Mouse (Mus musculus) hindbrain, embryonic 12.5 days (tissue): Measurements from ENCODE around the gene Abr. TPM values are rescaled to one million over a fixed set of nuclear protein-coding genes. Genes with fewer than 3 reads are reported as not detected.

Source experiments
- ATAC-seq: fragments of 200-750 bp; cut with Nextera tagmentation; 2 replicates; pipeline ENCODE4 v1.8.0; 2017; ENCODE audit warnings: moderate TSS enrichment; ENCODE audit not compliant: low FRiP score
- H3K27ac ChIP-seq: fragments of 300-500 bp; sonication (generic); 2 replicates; pipeline ENCODE4 v1.5.1; 2016; ENCODE audit warnings: mild to moderate bottlenecking
- H3K27me3 ChIP-seq: fragments of 300-500 bp; sonication (generic); 2 replicates; pipeline ENCODE4 v1.6.1; 2016; ENCODE audit warnings: mild to moderate bottlenecking
- H3K36me3 ChIP-seq: fragments of 300-500 bp; sonication (generic); 2 replicates; pipeline ENCODE4 v1.6.1; 2016; ENCODE audit warnings: mild to moderate bottlenecking
- H3K4me1 ChIP-seq: fragments of 300-500 bp; sonication (generic); 2 replicates; pipeline ENCODE4 v1.6.1; 2016
- H3K4me2 ChIP-seq: fragments of 300-500 bp; sonication (generic); replicated peaks from 2 replicates; pipeline ENCODE4 v1.6.1; 2016; ENCODE audit warnings: mild to moderate bottlenecking
- H3K4me3 ChIP-seq: fragments of 300-500 bp; sonication (generic); 2 replicates; pipeline ENCODE4 v1.5.1; 2016; ENCODE audit warnings: mild to moderate bottlenecking
- H3K9ac ChIP-seq: fragments of 300-500 bp; sonication (generic); 2 replicates; pipeline ENCODE4 v1.6.1; 2016; ENCODE audit warnings: mild to moderate bottlenecking, moderate library complexity
- H3K9me3 ChIP-seq: fragments of 300-500 bp; sonication (generic); replicated peaks from 2 replicates; pipeline ENCODE4 v1.6.1; 2016; ENCODE audit warnings: mild to moderate bottlenecking
- WGBS: fragments of 180-500 bp; shearing (Covaris S2); methylation state at CpG from one replicate; pipeline ENCODE4 v1.1.7; 2016; 5-methylcytosine and 5-hydroxymethylcytosine counted together
- polyA plus RNA-seq: library from polyadenylated mRNA; unstranded; fragments of >200 nt; fragmentation: Nextera tagmentation; extraction: Ambion mirVana; gene quantifications from 2 replicates; pipeline ENCODE4 v1.2.1, GENCODE M21; 2016

The Abr gene
- polyA plus RNA-seq, 1 experiment from 2014 or later: 85.3 TPM

DNA sequence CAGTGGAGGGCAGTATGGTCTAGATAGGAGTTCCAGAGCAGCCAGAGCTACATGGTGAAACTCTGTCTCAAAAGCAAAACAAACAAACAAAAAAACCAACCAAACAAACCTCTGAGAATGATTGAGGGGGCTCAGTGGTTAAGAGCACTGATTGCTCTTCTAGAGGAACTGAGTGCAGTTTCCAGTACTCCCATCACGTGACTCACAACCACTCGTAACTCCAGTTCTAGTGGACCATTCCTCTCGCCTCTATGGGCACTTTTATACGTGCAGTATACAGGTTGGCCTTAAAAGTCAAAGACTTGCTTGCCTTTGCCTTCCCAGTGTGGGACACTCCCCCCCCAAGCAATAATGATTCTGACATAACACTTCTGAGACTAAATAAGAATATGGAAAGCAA lies 217.0 kb downstream of the Abr start:
- no peak overlapping the region for H3K27ac ChIP-seq
- H3K36me3 ChIP-seq: no peaks in the 10 kb centered on the region; the same call in 1 of the 2 replicates
- no peaks in the 10 kb centered on the region for H3K27me3 ChIP-seq
- H3K9me3 ChIP-seq: no peaks in the 10 kb centered on the region
- H3K4me2 ChIP-seq: no peak overlapping the region
- no peak for ATAC-seq
- H3K4me1 ChIP-seq: peaks cover 16% of the 10 kb centered on the region
- WGBS: 82% methylated on average over 4 of the region's 4 CpGs
- H3K4me3 ChIP-seq: no peak overlapping the region
- H3K9ac ChIP-seq: no peak overlapping the region

DNA sequence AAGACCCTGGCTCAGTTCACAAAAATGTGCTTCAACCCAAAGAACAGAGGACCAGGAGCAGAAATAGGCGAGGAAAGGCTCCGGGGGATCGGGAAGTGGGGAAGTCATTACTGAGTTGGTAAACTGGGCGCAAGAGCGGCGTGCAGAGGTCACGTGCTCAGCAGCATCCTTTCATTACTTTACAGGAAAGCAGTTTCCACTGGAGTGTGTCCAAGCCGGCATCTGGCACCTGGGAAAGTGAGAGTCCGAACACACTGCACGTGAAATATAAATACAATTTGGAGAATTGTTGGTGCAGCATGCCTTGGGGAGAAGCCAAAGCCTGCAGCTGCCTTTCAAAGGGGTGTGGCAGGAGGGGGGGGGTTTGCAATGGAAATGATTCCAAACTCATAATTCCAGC lies 220.7 kb downstream of the Abr start:
- Histone ChIP-seq H3K4me1 (peaks cover 11% of the 10 kb centered on the region), H3K4me2 (no peak overlapping the region), H3K27me3 (no peaks in the 10 kb centered on the region), H3K9ac (no peak overlapping the region), H3K9me3 (no peaks in the 10 kb centered on the region), H3K4me3 (no peak overlapping the region), H3K27ac (no peak overlapping the region), H3K36me3 (no peaks in the 10 kb centered on the region)
- ATAC-seq: no peak
- WGBS: 75% methylated on average over 10 of the region's 10 CpGs

DNA sequence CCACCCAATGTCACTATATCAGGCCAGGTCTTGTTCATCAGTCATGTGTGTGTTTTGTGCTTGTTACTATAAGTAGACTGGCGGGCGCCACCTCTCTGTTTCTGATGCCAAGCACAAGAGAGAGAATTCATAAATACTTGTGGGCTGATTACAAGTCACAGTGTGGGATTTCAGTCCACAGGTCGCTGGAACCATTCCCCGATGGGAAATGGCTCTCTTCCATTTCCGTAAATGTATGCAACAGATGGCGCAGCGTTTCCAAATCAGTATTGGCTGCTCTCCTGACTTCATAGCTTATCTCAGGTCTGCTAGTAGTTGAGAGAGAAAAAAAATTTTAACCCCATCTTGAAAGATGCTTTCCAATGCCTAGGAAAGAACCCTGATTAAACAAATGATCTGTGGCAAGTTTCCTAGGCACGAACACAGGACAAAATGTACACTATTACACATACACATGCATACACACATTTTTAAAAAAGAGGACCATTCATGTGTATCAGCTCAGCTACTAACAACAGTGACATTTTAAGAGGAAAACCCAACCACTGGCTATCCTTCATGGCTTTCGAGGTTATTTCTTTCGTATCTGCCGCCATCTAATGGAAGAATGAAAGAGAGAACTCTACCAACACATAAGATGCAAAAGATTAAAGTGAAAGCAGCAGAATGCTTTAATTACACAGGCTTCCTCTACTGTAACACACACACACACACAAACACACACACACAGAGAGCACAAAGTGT lies 222.4 kb downstream of the Abr start:
- Histone ChIP-seq H3K27me3 (no peaks in the 10 kb centered on the region), H3K36me3 (no peaks in the 10 kb centered on the region), H3K9ac (no peak overlapping the region; the same call in 1 of the 2 replicates), H3K4me2 (peak overlapping the region; percentile 87), H3K27ac (peak overlapping the region; percentile 18; the same call in 1 of the 2 replicates), H3K9me3 (no peaks in the 10 kb centered on the region), H3K4me3 (peak overlapping the region; percentile 90), H3K4me1 (peaks cover 12% of the 10 kb centered on the region)
- ATAC-seq: 0 out of 2 replicates have a peak, but pooled peaks have one; percentile 17
- WGBS: 15% methylated on average over 11 of the region's 11 CpGs

DNA sequence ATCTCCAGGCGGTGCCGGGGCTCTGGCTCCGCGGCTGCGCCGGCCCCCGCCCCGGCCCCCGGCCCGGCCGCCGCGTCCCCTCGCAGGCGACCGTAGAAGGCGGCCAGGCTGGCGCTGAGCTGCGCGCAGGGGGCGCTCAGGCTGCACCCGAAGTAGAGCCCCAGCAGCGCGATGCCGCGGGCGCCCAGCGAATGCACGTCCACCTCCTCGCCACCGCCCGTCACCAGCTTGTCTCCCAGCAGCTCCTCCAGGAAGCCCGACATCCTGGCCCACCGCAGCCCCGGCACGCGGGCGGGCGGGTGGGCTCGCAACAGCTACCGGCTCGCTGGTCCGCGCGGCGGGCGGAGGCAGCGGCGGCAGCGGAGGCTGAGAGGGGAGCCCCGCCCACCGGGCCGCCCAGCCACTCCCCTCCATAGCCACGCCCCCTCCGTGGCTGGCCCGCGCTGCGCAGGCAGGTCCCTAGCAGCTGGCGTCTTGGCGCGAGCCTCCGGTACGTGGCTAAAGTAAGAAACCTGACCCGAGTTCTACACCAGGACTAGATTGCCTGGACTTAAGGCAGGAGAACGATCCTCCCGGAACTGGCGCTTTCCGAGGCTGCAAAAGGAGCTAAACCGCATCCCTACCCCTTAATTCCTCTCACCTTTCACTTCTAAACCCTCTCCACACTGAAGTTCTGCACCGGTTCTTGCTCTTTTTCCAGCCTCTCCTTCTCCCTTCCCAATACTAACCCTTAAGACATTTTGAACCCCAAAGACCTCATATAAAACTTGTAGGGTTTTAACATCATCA lies 223.1 kb downstream of the Abr start, which contains the start of gene Nxn:
Gene Nxn, minus strand, starts transcription at position 343 of the 789 bp plus-strand sequence.
- no peaks in the 10 kb centered on the region for H3K36me3 ChIP-seq
- peak; percentile 84 for ATAC-seq
- no peaks in the 10 kb centered on the region for H3K9me3 ChIP-seq
- H3K4me3 ChIP-seq: peak within 1 kb of the TSS; percentile 90
- H3K9ac ChIP-seq: peak within 1 kb of the TSS; percentile 88
- H3K4me1 ChIP-seq: peaks cover 12% of the 10 kb centered on the region
- 1% methylated on average over 50 of the region's 70 CpGs for WGBS
- peak within 1 kb of the TSS; percentile 91 for H3K27ac ChIP-seq
- H3K27me3 ChIP-seq: no peaks in the 10 kb centered on the region
- peak within 1 kb of the TSS; percentile 87 for H3K4me2 ChIP-seq

DNA sequence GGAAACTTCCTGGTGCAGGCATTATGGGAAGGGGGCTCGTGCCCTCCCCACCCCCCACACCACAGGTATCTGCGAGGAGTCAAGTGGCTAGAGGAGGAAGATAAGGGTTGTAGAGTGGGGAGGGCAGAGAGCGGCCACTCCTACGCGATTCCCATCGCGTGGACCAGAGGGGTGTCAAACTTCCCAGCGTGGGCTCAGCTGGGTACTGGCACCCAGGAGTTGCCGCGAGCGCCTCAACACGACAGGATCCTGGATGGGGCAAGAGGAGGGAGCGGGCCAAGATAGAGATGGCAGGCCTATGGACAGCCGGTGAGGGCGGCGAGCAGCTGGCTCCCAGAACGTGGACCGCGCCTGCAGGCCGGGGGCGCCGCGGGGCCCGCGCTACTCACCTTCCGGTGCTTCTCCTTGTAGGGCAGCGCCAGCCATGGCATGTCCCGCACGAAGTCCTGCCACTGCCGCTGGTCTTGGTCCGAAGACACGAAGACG lies 223.8 kb downstream of the Abr start:
- peak; percentile 75 for ATAC-seq
- peaks cover 12% of the 10 kb centered on the region for H3K4me1 ChIP-seq
- under 1% methylated on average over 33 of the region's 33 CpGs for WGBS
- peak overlapping the region; percentile 91 for H3K27ac ChIP-seq
- peak overlapping the region; percentile 90 for H3K4me3 ChIP-seq
- H3K9me3 ChIP-seq: no peaks in the 10 kb centered on the region
- peak overlapping the region; percentile 88 for H3K9ac ChIP-seq
- peak overlapping the region; percentile 87 for H3K4me2 ChIP-seq
- H3K27me3 ChIP-seq: no peaks in the 10 kb centered on the region
- H3K36me3 ChIP-seq: no peaks in the 10 kb centered on the region

DNA sequence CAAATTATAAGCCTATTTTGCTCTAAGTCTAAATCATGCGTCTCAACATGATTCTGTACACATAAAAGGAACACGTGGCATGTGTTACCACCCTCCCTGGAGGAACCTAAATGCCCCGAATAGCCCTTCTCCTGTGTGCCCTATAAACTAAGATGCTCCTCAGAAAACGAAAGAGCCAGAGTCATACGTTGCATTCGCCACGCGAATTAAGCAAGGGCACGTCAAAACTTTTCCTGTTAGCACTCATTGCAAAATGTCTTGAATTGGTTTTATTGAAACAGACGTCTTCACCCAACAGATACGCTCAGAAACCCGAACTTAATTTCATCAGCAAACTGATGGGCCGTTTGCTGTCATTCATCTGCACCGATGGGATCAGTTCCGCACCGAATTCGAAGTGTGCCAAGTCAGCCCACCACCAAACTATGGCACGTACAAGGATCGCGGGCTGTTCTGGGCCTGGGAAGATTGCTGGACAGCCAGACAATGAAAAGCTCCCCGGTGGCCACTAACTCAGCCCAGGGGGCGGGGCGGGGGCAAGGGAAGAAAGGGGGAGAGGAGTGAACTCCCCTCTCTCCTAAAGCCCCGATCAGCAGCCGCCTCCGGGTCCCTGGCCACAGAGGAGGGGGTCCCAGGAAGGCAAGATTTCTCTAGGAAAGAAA lies 224.3 kb downstream of the Abr start:
- peak; percentile 52 for ATAC-seq
- H3K27ac ChIP-seq: peak overlapping the region; percentile 91
- H3K9me3 ChIP-seq: no peaks in the 10 kb centered on the region
- peaks cover 17% of the 10 kb centered on the region for H3K4me1 ChIP-seq
- H3K27me3 ChIP-seq: no peaks in the 10 kb centered on the region
- peak overlapping the region; percentile 90 for H3K4me3 ChIP-seq
- no peaks in the 10 kb centered on the region for H3K36me3 ChIP-seq
- peak overlapping the region; percentile 88 for H3K9ac ChIP-seq
- WGBS: under 1% methylated on average over 26 of the region's 26 CpGs
- peak overlapping the region; percentile 87 for H3K4me2 ChIP-seq

DNA sequence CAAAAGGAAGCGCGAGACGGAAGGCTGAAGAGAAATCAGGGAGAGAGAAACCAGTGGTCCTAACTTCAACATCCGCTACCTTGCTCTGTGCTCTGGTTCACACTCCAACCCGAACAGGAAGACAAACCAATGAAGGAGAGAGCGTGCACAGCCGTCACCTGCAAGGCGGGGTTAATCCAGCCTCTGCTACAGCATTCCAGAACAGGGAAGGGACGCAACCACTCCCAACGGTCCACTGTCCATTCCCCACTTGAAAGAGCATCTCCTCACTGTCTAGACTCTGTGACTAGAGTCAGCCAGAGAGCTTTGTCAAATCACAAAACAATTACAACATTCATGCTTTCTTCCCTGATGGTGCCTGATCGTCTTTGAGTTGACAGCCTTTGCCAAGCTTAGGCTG lies 229.1 kb downstream of the Abr start:
- Histone ChIP-seq H3K36me3 (no peaks in the 10 kb centered on the region), H3K4me2 (no peak overlapping the region), H3K9me3 (no peaks in the 10 kb centered on the region), H3K4me3 (no peak overlapping the region), H3K4me1 (peaks cover 26% of the 10 kb centered on the region), H3K9ac (no peak overlapping the region), H3K27ac (no peak overlapping the region), H3K27me3 (no peaks in the 10 kb centered on the region)
- no peak for ATAC-seq
- WGBS: 88% methylated on average over 11 of the region's 11 CpGs

DNA sequence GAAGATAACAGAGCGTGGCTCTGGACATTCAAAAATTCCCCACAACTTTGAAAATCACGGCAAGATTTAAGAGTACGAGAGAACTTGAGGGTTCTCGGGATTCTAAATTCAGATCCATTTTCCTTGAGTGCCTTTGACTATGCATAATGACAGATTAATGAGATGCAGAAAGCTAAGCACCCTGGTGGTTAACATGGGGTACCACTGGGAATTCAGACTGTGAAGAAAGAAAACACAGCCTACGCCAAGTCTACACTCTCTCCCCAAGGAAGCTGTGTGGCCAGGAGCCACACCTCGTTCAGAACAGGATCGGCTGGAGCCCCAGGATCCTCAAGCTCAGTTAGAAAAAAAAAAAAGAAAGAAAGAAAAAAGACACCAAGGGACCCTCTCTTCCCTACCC lies 229.6 kb downstream of the Abr start:
- Histone ChIP-seq H3K9me3 (no peaks in the 10 kb centered on the region), H3K27ac (no peak overlapping the region), H3K4me1 (peaks cover 25% of the 10 kb centered on the region), H3K4me2 (no peak overlapping the region), H3K36me3 (no peaks in the 10 kb centered on the region), H3K9ac (no peak overlapping the region), H3K27me3 (no peaks in the 10 kb centered on the region), H3K4me3 (no peak overlapping the region)
- ATAC-seq: no peak
- WGBS: 76% methylated on average over 7 of the region's 7 CpGs

DNA sequence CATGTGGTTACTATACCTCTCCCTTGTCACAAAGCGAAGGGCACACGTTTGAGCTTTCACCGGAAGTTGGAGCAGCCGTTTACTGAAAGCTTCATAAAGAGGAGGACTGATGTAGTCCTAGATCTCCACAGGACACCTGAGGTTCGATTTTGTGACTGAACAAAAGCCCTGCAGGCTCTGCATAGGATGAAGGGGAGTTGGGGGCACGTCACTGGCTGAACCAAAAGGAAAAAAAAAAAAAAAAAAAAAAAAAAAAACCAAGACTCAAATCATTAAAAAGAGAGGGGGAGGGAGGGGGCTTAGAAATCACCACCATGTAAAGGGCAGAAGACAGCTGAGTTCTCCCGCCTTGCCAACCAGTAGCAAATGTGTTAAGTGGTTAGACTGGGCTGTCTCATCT lies 233.4 kb downstream of the Abr start:
- no peak for ATAC-seq
- Histone ChIP-seq H3K9me3 (no peaks in the 10 kb centered on the region), H3K4me1 (peaks cover 30% of the 10 kb centered on the region), H3K27me3 (no peaks in the 10 kb centered on the region), H3K36me3 (no peaks in the 10 kb centered on the region), H3K4me3 (no peak overlapping the region), H3K27ac (no peak overlapping the region), H3K4me2 (peak overlapping the region; percentile 22; the same call in 1 of the 2 replicates), H3K9ac (no peak overlapping the region)
- 17% methylated on average over 7 of the region's 7 CpGs for WGBS

DNA sequence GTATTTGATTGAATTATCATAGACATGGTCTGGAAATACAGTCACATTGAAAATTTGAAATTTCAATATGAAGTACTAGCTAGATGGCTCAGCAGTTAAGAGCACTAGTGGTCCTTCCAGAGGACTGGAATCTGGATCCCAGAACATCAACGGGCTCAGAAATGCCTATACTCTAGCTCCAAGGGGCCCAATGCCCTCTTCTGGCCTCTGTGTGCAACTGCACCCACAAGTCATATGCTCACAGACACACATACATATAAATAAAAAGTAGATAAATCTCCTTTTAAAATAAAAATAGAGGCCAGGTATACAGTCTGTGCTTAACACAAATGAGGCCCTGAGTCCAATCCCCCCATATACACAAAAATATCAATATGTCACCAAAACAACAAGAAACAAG lies 235.0 kb downstream of the Abr start:
- Histone ChIP-seq H3K4me2 (no peak overlapping the region), H3K9ac (no peak overlapping the region), H3K4me1 (peaks cover 37% of the 10 kb centered on the region), H3K4me3 (no peak overlapping the region), H3K27ac (no peak overlapping the region), H3K9me3 (no peaks in the 10 kb centered on the region), H3K36me3 (no peaks in the 10 kb centered on the region), H3K27me3 (no peaks in the 10 kb centered on the region)
- ATAC-seq: no peak
- WGBS: 83% methylated on average over 1 of the region's 1 CpGs

DNA sequence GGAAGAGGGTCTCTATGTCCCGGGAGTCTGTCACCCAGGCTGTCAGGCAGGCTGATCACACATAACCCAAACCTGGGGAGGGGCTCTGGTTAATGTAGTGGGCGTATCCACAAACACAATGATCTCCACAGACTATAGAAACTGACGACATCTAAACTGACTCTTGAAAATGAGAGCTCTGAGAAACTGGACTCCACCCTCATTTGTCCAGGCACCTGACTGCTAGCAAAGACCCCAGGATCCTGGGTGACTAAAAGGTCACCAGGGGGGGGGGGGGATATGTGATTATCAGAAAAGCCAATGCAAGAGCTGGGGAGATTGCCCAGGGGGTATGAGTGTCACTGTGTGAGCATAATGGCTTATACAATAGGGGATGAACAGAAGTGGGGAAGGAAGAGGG lies 236.4 kb downstream of the Abr start:
- H3K4me2 ChIP-seq: no peak overlapping the region
- H3K27me3 ChIP-seq: no peaks in the 10 kb centered on the region
- no peak for ATAC-seq
- no peak overlapping the region for H3K9ac ChIP-seq
- peaks cover 37% of the 10 kb centered on the region for H3K4me1 ChIP-seq
- H3K9me3 ChIP-seq: no peaks in the 10 kb centered on the region
- 33% methylated on average over 3 of the region's 3 CpGs for WGBS
- H3K27ac ChIP-seq: peak overlapping the region; percentile 64; the same call in 1 of the 2 replicates
- no peaks in the 10 kb centered on the region for H3K36me3 ChIP-seq
- no peak overlapping the region for H3K4me3 ChIP-seq

DNA sequence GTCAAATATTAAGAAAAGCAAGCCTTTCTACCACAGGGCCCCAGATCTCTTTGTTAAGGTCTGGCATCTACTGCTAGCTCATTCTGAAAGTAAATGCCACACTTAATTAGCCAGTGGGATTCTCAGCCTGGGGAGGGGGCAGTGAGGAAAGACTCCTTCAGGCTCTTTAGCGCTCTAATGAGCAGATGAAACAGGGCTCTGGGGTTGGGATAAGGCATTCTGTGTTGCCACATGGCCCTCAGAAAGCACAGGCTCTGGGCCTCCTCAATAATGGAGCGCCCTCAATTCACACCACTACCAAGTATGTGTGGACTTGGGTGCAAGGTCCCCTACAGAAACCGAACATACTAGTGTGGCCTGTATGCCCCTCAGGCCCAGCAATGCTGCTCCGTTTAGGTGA lies 237.1 kb downstream of the Abr start:
- peak overlapping the region; percentile 64 for H3K27ac ChIP-seq
- peaks cover 42% of the 10 kb centered on the region for H3K4me1 ChIP-seq
- H3K36me3 ChIP-seq: no peaks in the 10 kb centered on the region
- H3K9me3 ChIP-seq: no peaks in the 10 kb centered on the region
- H3K4me2 ChIP-seq: no peak overlapping the region
- no peak overlapping the region for H3K4me3 ChIP-seq
- no peaks in the 10 kb centered on the region for H3K27me3 ChIP-seq
- 0 out of 2 replicates have a peak overlapping the region, but pooled peaks have one; percentile 14 for H3K9ac ChIP-seq
- 65% methylated on average over 4 of the region's 4 CpGs for WGBS
- ATAC-seq: 0 out of 2 replicates have a peak, but pooled peaks have one; percentile 29
